Mouse (Mus musculus) embryonic facial prominence, embryonic 10.5 days (tissue): ENCODE results near the gene Scn10a. TPM values are rescaled to one million over a fixed set of nuclear protein-coding genes. Genes with fewer than 3 reads are reported as not detected.

ENCODE experiments used
- DNase-seq: peaks from one replicate; pipeline ENCODE4 v3.0.0-alpha.2; 2017; ENCODE audit warnings: low spot score
- H3K27ac ChIP-seq: fragments of 300-500 bp; sonication (generic); replicated peaks from 2 replicates; pipeline ENCODE4 v1.5.1; 2016; ENCODE audit warnings: mild to moderate bottlenecking
- H3K27me3 ChIP-seq: fragments of 300-500 bp; sonication (generic); replicated peaks from 2 replicates; pipeline ENCODE4 v1.6.1; 2016; ENCODE audit warnings: low read depth, mild to moderate bottlenecking; ENCODE audit not compliant: poor library complexity, severe bottlenecking
- H3K36me3 ChIP-seq: fragments of 300-500 bp; sonication (generic); replicated peaks from 2 replicates; pipeline ENCODE4 v1.6.1; 2016; ENCODE audit warnings: mild to moderate bottlenecking, moderate library complexity
- H3K4me1 ChIP-seq: fragments of 300-500 bp; sonication (generic); 2 replicates; pipeline ENCODE4 v1.6.1; 2016
- H3K4me3 ChIP-seq: fragments of 300-500 bp; sonication (generic); 2 replicates; pipeline ENCODE4 v1.5.1; 2016; ENCODE audit warnings: mild to moderate bottlenecking, moderate library complexity
- H3K9me3 ChIP-seq: fragments of 300-500 bp; sonication (generic); 2 replicates; pipeline ENCODE4 v1.6.1; 2016; ENCODE audit warnings: mild to moderate bottlenecking
- WGBS: fragments of 180-500 bp; shearing (Covaris S2); methylation state at CpG from one replicate; pipeline ENCODE4 v1.1.7; 2016; 5-methylcytosine and 5-hydroxymethylcytosine counted together
- polyA plus RNA-seq: library from polyadenylated mRNA; unstranded; fragments of >200 nt; fragmentation: Nextera tagmentation; extraction: Ambion mirVana; gene quantifications from 2 replicates; pipeline ENCODE4 v1.2.1, GENCODE M21; 2016

Scn10a gene
- polyA plus RNA-seq, 1 experiment from 2014 or later = 0.44 TPM

DNA sequence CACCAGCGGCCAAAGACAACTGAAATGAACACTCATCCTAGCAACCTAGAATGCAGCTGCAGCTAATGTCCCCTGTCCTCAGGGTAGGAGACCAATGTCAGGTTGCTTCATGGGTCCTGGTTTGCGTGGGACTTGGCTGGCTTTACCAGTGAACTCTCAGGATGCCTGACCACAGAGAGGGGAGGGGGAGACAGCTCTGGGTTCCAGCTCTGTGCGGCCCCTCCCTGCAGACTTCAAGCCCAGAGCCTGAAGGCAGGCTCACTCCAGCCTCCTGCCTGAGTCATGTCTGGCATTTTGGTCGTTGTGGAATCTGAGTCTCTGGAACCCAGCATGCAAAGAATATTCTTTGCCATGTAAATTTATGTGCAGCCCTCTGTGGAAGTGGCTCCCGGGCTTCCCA is 151.3 kb downstream of the Scn10a start:
- WGBS = 82% methylated on average over 5 of the region's 5 CpGs
- Histone ChIP-seq H3K4me1 (peaks cover 46% of the 10 kb centered on the region), H3K36me3 (no peaks in the 10 kb centered on the region), H3K4me3 (no peak overlapping the region), H3K27me3 (peaks cover 99% of the 10 kb centered on the region), H3K9me3 (no peaks in the 10 kb centered on the region), H3K27ac (no peak overlapping the region)
- DNase-seq = no peak

DNA sequence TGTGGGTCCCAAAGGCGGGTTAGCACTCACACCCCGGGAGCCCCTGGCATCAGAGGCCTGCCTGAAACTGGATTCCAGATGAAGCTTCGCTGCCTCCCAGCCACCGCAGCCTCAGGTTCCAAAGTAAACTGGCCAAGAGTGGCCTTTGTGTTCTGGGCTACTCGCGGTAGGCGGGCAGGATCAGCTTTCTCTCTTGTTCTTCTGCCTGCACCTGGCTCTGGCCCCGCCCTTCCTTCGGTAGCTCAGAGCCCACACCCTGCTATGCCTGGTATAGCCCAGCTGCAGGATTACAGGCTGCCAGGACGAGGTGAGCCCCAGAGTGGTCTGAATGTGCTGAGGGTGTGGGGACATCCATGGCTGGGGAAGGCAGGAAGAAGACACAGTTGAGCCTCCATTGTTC is 152.9 kb downstream of the Scn10a start:
- WGBS = 4% methylated on average over 10 of the region's 10 CpGs
- Histone ChIP-seq H3K4me1 (peaks cover 46% of the 10 kb centered on the region), H3K27me3 (peaks cover 99% of the 10 kb centered on the region), H3K9me3 (no peaks in the 10 kb centered on the region), H3K36me3 (no peaks in the 10 kb centered on the region), H3K4me3 (no peak overlapping the region), H3K27ac (peak overlapping the region; percentile 26; the same call in 1 of the 2 replicates)
- peak; percentile 44 for DNase-seq

DNA sequence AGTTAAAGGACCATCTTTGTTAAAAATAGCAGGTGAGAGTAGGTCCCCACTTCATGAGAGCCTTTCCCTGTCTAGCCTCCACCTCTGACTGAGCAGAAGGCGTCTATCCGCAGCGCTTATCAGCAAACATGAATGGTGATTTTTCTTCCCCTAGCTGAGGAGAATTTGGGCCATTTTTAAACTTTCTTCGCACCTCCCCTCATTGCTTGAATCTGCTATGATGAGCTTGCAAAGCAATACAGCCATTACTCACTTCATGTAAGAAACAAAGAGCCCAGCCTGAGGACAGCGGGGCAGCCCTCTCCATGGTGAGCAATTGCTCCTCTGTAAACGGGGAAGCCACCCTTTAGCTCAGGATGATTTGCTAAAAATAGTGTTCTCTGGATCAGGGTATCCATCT is 154.3 kb downstream of the Scn10a start:
- DNase-seq = no peak
- Histone ChIP-seq H3K27me3 (peaks cover 98% of the 10 kb centered on the region), H3K9me3 (no peaks in the 10 kb centered on the region), H3K27ac (no peak overlapping the region), H3K4me3 (no peak overlapping the region), H3K4me1 (peaks cover 44% of the 10 kb centered on the region), H3K36me3 (no peaks in the 10 kb centered on the region)
- 78% methylated on average over 6 of the region's 6 CpGs for WGBS

DNA sequence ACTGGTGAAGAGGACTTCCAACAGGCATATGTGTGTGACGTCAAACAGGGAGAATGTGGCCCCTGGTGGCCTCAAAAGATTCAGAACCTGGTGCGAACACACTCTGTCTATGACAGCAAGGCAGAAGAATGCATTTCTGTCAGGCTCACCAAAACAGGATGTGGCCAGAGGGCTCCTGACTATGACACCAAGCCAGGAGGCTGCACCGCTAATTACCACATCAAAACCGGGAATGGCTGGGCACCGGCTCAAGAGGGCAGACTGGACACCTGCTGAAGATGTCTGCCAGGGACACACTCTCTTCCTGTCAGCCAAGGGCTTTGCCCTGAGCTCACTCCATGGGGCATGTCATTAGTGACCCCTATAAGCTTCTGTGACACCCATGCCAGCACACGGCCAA is 155.5 kb downstream of the Scn10a start:
- H3K27me3 ChIP-seq = peaks cover 92% of the 10 kb centered on the region
- H3K4me3 ChIP-seq = no peak overlapping the region
- H3K4me1 ChIP-seq = peaks cover 50% of the 10 kb centered on the region
- no peak overlapping the region for H3K27ac ChIP-seq
- no peak for DNase-seq
- H3K9me3 ChIP-seq = no peaks in the 10 kb centered on the region
- H3K36me3 ChIP-seq = no peaks in the 10 kb centered on the region
- 76% methylated on average over 6 of the region's 6 CpGs for WGBS

- WGBS = 76% methylated on average over 12 of the region's 12 CpGs
- no peaks in the 10 kb centered on the region for H3K36me3 ChIP-seq
- H3K9me3 ChIP-seq = no peaks in the 10 kb centered on the region
- peaks cover 54% of the 10 kb centered on the region for H3K4me1 ChIP-seq
- no peak for DNase-seq
- 0 out of 2 replicates have a peak overlapping the region, but pooled peaks have one; percentile 1 for H3K27ac ChIP-seq
- H3K27me3 ChIP-seq = peaks cover 83% of the 10 kb centered on the region
- H3K4me3 ChIP-seq = no peak overlapping the region
Measured at GRCm38 (mm10) chr9:119562256-119562655, 156.9 kb downstream of the Scn10a start.

GRCm38 (mm10) chr9:119561746-119562145 is 157.4 kb downstream of the Scn10a start:
- peaks cover 51% of the 10 kb centered on the region for H3K4me1 ChIP-seq
- no peaks in the 10 kb centered on the region for H3K9me3 ChIP-seq
- 55% methylated on average over 8 of the region's 8 CpGs for WGBS
- no peaks in the 10 kb centered on the region for H3K36me3 ChIP-seq
- H3K27me3 ChIP-seq = peaks cover 78% of the 10 kb centered on the region
- peak overlapping the region; percentile 35 for H3K27ac ChIP-seq
- H3K4me3 ChIP-seq = no peak overlapping the region
- DNase-seq = no peak

- Histone ChIP-seq H3K27me3 (peaks cover 57% of the 10 kb centered on the region), H3K4me3 (no peak overlapping the region), H3K36me3 (no peaks in the 10 kb centered on the region), H3K9me3 (no peaks in the 10 kb centered on the region), H3K27ac (no peak overlapping the region), H3K4me1 (peaks cover 40% of the 10 kb centered on the region)
- 77% methylated on average over 16 of the region's 16 CpGs for WGBS
- DNase-seq = no peak
Measured at GRCm38 (mm10) chr9:119559537-119560276, 159.4 kb downstream of the Scn10a start.

Other genes starting within 250 kb of the Scn10a start
- gene Scn5a, start 140.3 kb downstream of the Scn10a start, polyA plus RNA-seq = 1.2 and 1.5 TPM in 2 replicates
- 0.13 and 0.14 TPM in 2 replicates for gene Scn11a, start 106.1 kb upstream of the Scn10a start, polyA plus RNA-seq
- gene Wdr48, start 175.6 kb upstream of the Scn10a start, polyA plus RNA-seq = 71.3 and 72.2 TPM in 2 replicates
- gene Gorasp1, start 218.2 kb upstream of the Scn10a start, polyA plus RNA-seq = 27.9 and 29.2 TPM in 2 replicates
- gene Ttc21a, start 218.3 kb upstream of the Scn10a start, polyA plus RNA-seq = 0.43 and 0.47 TPM in 2 replicates